Mouse (Mus musculus): ENCODE measurements at regions not wholly inside any gene's neighbourhood (a gene's known extent, or its start where the extent isn't known, plus 50 kb on each side); places are given as distances from the start of the nearest gene placed in this dataset.

GRCm38 (mm10) chr13:45189389-45189788 lies 110.9 kb downstream of the Gm9817 start:
- ATAC-seq (ENCODE audit: low FRiP score): no peak
- no peaks in the 10 kb centered on the region for H3K9me3 ChIP-seq (ENCODE audit: low read length)
- H3K36me3 ChIP-seq (ENCODE audit: insufficient read depth, low read length): no peaks in the 10 kb centered on the region
- no peak overlapping the region for H3K9ac ChIP-seq (replicated peaks; ENCODE audit: low read length, poor library complexity, severe bottlenecking)
- peak; percentile 62 for DNase-seq (ENCODE audit: low spot score)
- H3K27ac ChIP-seq (ENCODE audit: low read depth, low read length): no peak overlapping the region
- no peak overlapping the region for H3K4me2 ChIP-seq (ENCODE audit: low read depth, low read length, poor library complexity, severe bottlenecking)
- H3K27me3 ChIP-seq (ENCODE audit: insufficient read depth, low read length): no peaks in the 10 kb centered on the region
- no peaks in the 10 kb centered on the region for H3K4me1 ChIP-seq (ENCODE audit: insufficient read depth, low read length)
- 27% methylated on average over 6 of the region's 6 CpGs for WGBS
- TF ChIP-seq CTCF (IDR thresholded peaks at IDR 0.05): peak; percentile 35
- no peak overlapping the region for H3K4me3 ChIP-seq (ENCODE audit: low read depth, low read length)

- 74% methylated on average over 4 of the region's 4 CpGs for WGBS
Observed at GRCm38 (mm10) chr13:45190151-45190550, 111.7 kb downstream of the Gm9817 start.

GRCm38 (mm10) chr13:45192079-45192478 lies 113.6 kb downstream of the Gm9817 start:
- H3K9ac ChIP-seq (replicated peaks; ENCODE audit: low read length, poor library complexity, severe bottlenecking): no peak overlapping the region
- TF ChIP-seq CTCF (IDR thresholded peaks at IDR 0.05): no peak
- H3K27me3 ChIP-seq (ENCODE audit: insufficient read depth, low read length): no peaks in the 10 kb centered on the region
- WGBS: 64% methylated on average over 8 of the region's 8 CpGs
- ATAC-seq (ENCODE audit: low FRiP score): no peak
- no peak for DNase-seq (ENCODE audit: low spot score)
- H3K4me3 ChIP-seq (ENCODE audit: low read depth, low read length): no peak overlapping the region
- H3K4me1 ChIP-seq (ENCODE audit: insufficient read depth, low read length): no peaks in the 10 kb centered on the region
- H3K9me3 ChIP-seq (ENCODE audit: low read length): no peaks in the 10 kb centered on the region
- H3K36me3 ChIP-seq (ENCODE audit: insufficient read depth, low read length): no peaks in the 10 kb centered on the region
- no peak overlapping the region for H3K27ac ChIP-seq (ENCODE audit: low read depth, low read length)
- H3K4me2 ChIP-seq (ENCODE audit: low read depth, low read length, poor library complexity, severe bottlenecking): no peak overlapping the region

More at GRCm38 (mm10) chr13:45190151-45190550, 111.7 kb downstream of the Gm9817 start:
- no peak overlapping the region for H3K9ac ChIP-seq (replicated peaks; ENCODE audit: low read length, poor library complexity, severe bottlenecking)
- H3K4me2 ChIP-seq (ENCODE audit: low read depth, low read length, poor library complexity, severe bottlenecking): no peak overlapping the region
- H3K4me3 ChIP-seq (ENCODE audit: low read depth, low read length): no peak overlapping the region
- no peak for TF ChIP-seq CTCF (IDR thresholded peaks at IDR 0.05)
- H3K9me3 ChIP-seq (ENCODE audit: low read length): no peaks in the 10 kb centered on the region
- H3K4me1 ChIP-seq (ENCODE audit: insufficient read depth, low read length): no peaks in the 10 kb centered on the region
- no peak for DNase-seq (ENCODE audit: low spot score)
- H3K27me3 ChIP-seq (ENCODE audit: insufficient read depth, low read length): no peaks in the 10 kb centered on the region
- no peaks in the 10 kb centered on the region for H3K36me3 ChIP-seq (ENCODE audit: insufficient read depth, low read length)
- no peak for ATAC-seq (ENCODE audit: low FRiP score)
- H3K27ac ChIP-seq (ENCODE audit: low read depth, low read length): no peak overlapping the region

GRCm38 (mm10) chr13:45195562-45195961 lies 117.1 kb downstream of the Gm9817 start:
- Histone ChIP-seq H3K9ac (replicated peaks; ENCODE audit: low read length, poor library complexity, severe bottlenecking) (no peak overlapping the region), H3K27ac (ENCODE audit: low read depth, low read length) (no peak overlapping the region), H3K4me2 (ENCODE audit: low read depth, low read length, poor library complexity, severe bottlenecking) (no peak overlapping the region), H3K9me3 (ENCODE audit: low read length) (no peaks in the 10 kb centered on the region), H3K4me1 (ENCODE audit: insufficient read depth, low read length) (no peaks in the 10 kb centered on the region), H3K4me3 (ENCODE audit: low read depth, low read length) (no peak overlapping the region), H3K27me3 (ENCODE audit: insufficient read depth, low read length) (no peaks in the 10 kb centered on the region), H3K36me3 (ENCODE audit: insufficient read depth, low read length) (no peaks in the 10 kb centered on the region)
- TF ChIP-seq CTCF (IDR thresholded peaks at IDR 0.05): no peak
- DNase-seq (ENCODE audit: low spot score) (no peak), ATAC-seq (ENCODE audit: low FRiP score) (no peak)
- 87% methylated on average over 2 of the region's 2 CpGs for WGBS

GRCm38 (mm10) chr13:45196363-45196762 lies 117.9 kb downstream of the Gm9817 start:
- TF ChIP-seq CTCF (IDR thresholded peaks at IDR 0.05): no peak
- no peak for DNase-seq (ENCODE audit: low spot score)

GRCm38 (mm10) chr13:45200511-45201120 lies 122.1 kb downstream of the Gm9817 start:
- no peaks in the 10 kb centered on the region for H3K27me3 ChIP-seq (ENCODE audit: insufficient read depth, low read length)
- H3K4me1 ChIP-seq (ENCODE audit: insufficient read depth, low read length): no peaks in the 10 kb centered on the region
- WGBS: 81% methylated on average over 9 of the region's 9 CpGs
- H3K4me3 ChIP-seq (ENCODE audit: low read depth, low read length): no peak overlapping the region
- ATAC-seq (ENCODE audit: low FRiP score) (no peak), DNase-seq (ENCODE audit: low spot score) (no peak)
- H3K9ac ChIP-seq (replicated peaks; ENCODE audit: low read length, poor library complexity, severe bottlenecking): no peak overlapping the region
- no peak overlapping the region for H3K27ac ChIP-seq (ENCODE audit: low read depth, low read length)
- H3K9me3 ChIP-seq (ENCODE audit: low read length): no peaks in the 10 kb centered on the region
- TF ChIP-seq CTCF (IDR thresholded peaks at IDR 0.05): no peak
- no peaks in the 10 kb centered on the region for H3K36me3 ChIP-seq (ENCODE audit: insufficient read depth, low read length)
- no peak overlapping the region for H3K4me2 ChIP-seq (ENCODE audit: low read depth, low read length, poor library complexity, severe bottlenecking)

More at GRCm38 (mm10) chr13:45196363-45196762, 117.9 kb downstream of the Gm9817 start:
- no peak overlapping the region for H3K27ac ChIP-seq (ENCODE audit: low read depth, low read length)
- no peaks in the 10 kb centered on the region for H3K36me3 ChIP-seq (ENCODE audit: insufficient read depth, low read length)
- no peaks in the 10 kb centered on the region for H3K27me3 ChIP-seq (ENCODE audit: insufficient read depth, low read length)
- H3K4me2 ChIP-seq (ENCODE audit: low read depth, low read length, poor library complexity, severe bottlenecking): no peak overlapping the region
- no peak overlapping the region for H3K9ac ChIP-seq (replicated peaks; ENCODE audit: low read length, poor library complexity, severe bottlenecking)
- no peaks in the 10 kb centered on the region for H3K4me1 ChIP-seq (ENCODE audit: insufficient read depth, low read length)
- no peak overlapping the region for H3K4me3 ChIP-seq (ENCODE audit: low read depth, low read length)
- no peak for ATAC-seq (ENCODE audit: low FRiP score)
- no peaks in the 10 kb centered on the region for H3K9me3 ChIP-seq (ENCODE audit: low read length)
